Mouse (Mus musculus) inflammation-experienced regulatory T-cells, adult 6 months (primary cell): ENCODE measurements around the gene 4930404H24Rik. TPM values are rescaled to one million over a fixed set of nuclear protein-coding genes. Genes with fewer than 3 reads are reported as not detected.

Experiments used
- ATAC-seq: one replicate; pipeline ENCODE4 v1.8.0; 2017
- polyA plus RNA-seq, 3 experiments: library from polyadenylated mRNA; unstranded; fragments of 100-300 nt; shearing (Covaris generic); gene quantifications; one replicate each; pipeline ENCODE4 v1.2.1; 2017

Gene 4930404H24Rik
- polyA plus RNA-seq, 3 experiments from 2014 or later = not detected

DNA sequence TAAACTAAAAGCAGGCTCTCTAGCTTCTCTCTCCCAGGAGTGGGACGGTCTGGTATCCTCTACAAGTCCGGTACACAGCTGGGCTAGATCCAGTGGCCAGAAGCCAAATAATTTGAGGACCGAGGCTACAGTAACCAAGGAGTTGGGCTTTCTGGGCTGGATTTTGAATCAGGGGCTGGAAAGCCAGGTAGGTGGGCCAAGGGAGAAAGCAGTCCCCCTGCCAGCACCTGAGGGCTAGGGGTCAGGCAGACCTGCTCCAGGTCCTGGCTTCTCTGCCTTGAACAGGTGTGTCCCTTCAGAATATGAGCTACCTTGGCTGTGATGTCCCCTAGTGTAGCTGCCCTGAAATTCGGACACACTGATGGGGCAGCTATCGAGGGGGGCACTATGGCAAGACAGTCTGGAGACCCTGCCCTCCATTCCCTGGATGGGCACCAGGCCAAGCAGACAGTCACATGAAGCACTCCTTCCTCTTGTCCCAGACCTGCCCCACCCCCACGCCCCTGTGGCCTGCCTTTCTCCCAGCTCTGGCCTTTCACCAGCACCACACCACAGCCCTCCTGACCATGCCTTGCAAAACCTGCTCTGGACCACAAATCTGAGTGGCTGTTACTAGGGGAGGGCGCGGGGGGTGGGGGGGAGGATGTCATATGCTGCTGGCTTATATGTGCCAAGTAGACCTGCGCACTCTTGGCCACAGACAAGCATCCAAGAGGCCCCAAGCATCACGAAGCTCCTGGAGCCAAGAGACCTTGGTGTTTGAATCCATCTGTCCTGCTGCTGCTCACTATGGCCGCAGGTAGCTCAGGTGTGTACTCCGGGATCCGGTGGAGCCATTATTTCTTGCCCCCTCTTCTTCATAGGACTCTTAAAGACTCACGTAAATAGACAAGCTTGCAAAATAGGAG, 20.1 kb downstream of the 4930404H24Rik start:
- ATAC-seq = no peak

DNA sequence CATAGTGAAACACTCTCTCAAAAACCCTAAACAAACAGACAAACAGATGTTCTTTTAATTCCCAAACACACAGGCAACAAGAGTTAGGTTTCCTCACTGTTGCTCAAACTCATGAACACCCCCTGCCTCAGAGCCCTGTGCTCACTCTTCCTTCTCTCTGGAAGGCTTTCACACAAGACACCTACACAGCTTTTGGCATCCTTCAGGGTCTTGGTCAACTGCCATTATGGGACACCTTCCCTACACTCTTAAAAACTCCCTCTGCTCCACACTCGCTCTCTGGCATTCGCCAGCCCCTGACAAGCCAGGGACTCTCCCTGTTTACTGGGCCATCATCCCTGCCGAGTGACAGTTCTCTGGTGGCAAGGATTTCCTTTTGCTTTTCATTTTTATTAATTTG, 21.4 kb downstream of the 4930404H24Rik start:
- ATAC-seq = no peak

DNA sequence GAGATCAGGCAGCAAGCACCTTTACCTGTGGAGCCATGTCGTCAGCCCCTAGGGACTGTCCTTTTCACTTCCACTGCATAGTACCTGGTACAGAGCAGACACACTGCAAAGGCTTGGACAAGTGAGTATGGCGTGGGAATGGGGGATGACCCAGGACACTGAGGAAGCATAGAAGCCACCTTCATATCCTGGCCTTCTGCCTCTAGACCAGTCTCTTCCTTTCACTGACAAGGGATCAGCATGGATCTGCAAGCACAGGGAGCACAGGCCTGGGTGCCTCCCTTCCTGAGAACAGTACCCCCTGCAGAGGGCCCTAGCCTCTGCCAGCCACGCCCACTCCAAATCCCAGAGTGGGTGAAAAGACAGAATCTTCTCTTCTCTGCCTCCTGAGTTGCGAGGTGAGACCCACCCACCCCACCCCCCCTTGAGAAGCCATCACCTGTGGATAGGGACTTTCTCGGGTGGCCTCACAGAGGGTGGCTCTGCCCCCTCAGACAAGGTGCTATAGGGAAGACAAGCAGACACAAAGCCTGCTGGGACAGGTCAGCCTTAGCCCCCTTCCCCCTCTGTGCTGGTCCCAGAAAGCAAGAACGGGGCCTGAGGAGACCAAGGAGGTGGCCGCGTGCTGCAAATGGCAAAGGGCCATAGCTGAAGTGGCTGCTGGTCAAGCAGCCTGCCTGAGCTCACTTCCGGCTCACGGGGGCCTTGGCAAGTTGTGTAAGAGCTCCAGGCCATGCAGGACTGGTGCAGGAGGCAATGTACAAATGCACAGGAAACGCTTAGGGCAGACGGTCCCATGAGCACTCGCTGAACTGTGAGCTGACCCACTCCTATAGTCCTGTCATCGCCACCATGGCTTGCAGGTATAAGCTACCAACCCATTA, 22.1 kb downstream of the 4930404H24Rik start:
- ATAC-seq = no peak

DNA sequence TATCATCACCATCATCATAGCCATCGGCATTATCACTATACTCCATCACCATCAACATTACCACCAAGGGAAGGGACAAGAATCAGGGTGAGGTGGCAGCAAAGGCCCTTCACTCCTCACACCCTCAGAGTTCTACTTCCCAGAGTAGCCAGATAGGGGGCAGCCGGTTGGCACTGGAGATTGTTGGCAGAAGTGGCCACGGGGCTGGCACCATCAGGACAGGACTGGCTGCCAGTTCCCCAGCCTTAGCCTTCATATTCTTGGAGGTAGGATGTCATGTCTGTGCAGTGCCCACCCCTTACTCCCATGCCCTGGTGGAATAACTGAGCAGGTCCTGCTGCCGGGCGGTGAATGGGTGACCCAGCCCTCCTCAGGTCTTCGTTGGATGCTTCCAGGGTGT, 23.0 kb downstream of the 4930404H24Rik start:
- no peak for ATAC-seq

DNA sequence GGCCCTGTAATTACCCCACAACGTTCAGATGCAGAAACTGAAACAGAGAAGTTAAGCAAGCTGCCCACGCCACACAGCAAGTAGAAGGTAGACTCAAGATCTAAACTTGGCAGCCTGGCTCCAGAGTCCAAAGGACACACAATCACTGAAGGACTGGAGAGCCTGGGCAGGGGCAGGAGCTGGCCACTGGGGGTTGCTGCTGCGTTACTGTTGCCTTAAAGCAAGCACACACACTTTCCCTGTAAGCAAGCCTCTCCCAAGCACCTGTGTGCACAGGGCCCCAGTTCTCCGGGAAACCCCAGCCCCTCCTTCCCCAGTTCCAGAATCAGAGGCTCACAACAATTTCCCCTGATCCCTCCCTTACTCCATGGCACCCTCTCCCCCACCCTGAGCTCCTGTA, 24.4 kb downstream of the 4930404H24Rik start:
- ATAC-seq = no peak

DNA sequence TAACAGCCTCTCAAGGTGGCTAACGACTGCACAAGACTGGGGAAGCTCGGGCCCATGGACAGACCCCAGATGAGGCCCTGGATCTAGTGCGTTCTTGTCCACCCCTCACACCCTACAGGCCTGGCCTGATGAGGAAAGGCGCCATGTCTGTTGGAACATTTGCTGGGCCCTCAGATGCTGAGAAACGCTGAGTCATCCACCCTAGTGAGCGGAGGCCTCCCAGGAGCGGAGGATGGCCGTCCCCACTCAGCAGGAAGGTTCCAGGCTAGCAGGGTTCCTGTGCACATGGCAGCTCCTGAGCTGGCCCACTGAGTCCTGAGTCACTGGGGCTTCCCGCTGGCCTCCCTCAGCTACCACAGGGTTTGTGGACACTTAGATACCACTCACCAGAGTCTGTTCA, 27.5 kb downstream of the 4930404H24Rik start:
- ATAC-seq = no peak

DNA sequence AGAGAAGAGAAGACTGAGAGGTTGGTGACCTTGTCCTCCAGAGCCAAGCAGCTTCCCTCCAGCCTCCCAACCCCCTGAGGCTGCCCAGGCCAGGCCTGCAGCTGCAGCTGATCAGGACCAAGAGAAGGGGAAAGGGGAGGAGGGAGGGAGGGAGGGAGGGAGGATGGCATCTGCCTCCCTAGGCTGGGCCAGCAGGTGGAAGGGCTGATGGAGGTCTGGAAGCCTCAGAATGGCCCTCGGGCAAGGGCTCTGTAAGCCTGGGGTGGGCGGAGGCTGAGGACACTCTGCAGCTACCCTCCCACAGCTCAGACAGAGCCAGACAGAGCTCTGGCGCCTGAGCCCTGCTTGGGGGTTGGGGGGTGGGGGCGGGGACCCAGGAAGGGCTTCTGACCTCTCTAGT, 29.7 kb downstream of the 4930404H24Rik start:
- ATAC-seq = no peak

DNA sequence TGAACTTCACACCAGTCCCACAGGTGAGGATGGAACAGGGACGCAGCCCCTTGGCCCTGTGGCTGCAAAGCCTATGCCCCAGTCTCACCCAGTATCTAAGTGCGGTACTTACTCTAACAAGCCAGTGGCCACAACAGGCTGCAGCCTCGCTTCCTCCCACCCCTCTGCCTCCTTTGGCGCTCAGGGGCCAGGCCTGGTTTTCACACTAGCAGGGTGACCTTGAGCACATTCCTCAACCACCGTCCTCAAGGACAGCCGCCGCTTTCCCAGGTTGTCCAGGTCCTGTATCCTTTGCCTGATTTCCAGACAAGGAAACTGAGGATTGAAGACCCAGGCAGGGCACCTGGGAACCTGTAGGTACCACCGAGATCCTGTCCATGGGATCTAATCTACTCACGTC, 30.6 kb downstream of the 4930404H24Rik start:
- ATAC-seq = no peak

DNA sequence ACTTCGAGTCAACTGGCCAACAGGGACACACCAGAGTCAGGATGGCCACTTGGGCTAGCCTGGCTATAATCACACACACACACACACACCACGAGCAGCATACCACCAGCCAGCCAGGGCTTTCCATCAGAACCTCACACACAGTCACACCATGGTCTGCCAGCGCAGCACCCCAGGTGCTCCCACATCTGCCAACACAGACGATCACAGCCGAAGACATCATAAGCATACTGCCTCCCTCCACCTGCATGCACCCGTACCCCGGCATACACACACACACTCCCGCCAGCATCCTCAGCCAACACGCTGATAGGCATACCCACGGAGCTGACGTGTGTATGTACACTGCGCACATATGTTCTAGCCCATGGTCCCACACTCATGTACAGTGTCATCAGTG, 31.1 kb downstream of the 4930404H24Rik start:
- no peak for ATAC-seq

DNA sequence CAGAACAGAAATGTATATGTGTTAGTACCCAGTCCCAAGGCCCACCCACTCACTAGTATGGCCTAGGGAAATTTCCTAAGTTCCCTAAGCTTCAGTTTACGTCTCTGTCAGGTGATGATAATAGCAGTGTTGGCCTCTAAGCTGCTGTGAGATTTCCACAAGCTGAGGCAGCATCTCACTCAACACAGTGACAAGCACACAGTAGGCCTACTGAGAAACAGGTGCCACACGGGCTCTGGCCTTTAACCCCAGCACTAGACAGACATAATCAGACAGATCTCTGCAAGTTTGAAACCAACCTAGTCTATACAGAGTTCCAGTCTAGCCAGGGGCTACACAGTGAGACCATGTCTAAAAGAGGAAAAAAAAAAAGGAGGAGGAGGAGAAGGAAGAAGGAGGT, 32.1 kb downstream of the 4930404H24Rik start:
- ATAC-seq = no peak

DNA sequence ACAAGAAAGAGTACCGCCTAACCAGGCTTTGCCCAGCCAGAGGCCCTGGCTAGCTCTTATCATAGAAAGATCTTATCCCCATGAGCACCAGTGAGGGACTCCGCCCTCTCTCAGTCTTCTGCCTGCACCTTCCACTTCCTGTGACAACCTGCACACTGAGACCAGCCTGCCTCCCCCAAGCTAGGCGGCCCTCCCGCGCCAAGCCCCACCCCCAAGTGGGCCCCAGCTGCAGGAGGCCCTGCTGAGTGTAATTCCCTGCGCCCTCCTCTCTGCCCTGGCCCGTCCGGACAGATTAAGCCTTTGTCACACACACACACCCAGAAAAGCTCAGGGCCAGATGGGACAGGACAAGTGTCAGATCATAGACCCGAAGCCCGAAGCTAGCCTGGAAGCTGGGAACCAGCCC, 33.3 kb downstream of the 4930404H24Rik start:
- ATAC-seq = peak; percentile 87

DNA sequence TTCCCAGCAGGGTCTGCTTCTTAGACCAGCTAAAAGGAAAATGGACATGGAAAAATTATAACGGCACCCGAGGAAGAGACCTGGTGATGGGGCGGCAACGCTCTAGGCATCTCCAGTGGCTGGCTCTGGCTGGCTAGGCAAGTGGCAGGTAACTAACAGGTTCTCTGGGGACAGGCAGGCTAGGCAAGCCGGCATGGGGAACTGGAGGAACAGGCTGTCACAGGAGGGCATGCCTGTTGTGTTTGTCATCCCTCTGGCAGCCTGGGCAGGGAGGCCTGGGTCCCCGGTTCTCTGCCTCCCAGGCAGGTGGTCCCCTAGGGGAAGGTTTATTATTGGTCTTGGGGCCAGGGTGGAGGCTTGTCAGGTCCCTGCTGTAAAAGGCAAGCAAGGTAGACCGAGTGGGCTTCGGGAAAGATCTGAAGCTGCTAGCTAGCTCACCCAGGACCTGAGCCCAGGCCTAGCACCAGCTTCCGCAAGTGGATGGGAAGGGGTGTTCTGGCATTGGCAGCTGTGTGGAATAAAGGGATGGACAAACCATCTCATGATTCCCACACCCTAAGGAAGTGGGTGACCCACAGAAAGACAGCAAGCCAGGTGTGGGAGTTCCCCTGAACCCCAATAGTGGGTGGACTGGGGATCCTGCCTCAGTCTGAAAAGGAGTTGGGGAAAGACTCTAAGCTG, 34.4 kb downstream of the 4930404H24Rik start:
- ATAC-seq = no peak

DNA sequence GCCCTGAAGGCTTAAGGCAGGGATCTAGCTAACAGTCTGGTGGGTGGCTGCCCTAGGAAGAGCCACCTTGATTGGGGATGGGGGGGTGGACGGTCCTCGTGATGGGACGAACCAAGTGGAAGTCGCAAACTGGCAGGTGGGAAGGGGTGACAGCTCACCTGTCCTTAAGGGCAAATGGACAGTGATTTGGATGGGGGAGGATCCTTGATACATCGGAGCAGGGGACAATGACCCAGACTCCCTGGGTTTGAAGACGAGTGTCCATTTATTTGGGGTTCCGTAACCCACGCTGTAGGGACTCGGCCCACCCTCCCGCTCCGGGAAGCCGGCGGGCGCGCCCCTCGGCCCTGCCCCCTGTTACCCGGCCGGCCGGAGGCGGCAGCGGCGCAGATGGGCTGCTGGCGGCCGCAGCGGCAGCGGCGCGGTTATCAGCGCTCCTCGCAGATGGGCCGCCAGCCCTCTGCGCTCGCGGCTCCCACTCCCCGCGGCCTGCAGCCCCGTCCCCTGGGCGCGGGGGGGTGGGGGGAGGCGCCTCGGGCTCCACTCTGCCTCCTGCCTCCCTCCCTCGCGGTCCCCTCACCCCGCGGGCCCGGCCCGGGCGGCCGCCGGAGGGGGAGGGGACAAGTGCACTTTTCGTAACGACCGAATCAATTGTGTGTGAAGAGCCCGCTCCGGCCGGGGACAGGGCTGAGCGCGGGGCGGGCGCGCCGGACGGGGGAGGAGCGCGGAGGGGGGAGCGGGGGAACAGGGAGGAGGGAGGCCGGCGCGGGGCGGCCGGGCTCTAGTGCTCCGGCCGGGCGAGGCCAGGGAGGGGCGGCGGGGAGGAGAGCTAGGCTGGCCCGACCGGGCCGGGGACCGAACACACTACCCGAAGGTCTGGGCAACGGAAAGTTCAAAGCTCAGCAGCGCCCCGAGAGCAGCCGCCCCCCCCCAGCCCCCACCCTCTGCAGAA, 35.3 kb downstream of the 4930404H24Rik start:
- no peak for ATAC-seq

DNA sequence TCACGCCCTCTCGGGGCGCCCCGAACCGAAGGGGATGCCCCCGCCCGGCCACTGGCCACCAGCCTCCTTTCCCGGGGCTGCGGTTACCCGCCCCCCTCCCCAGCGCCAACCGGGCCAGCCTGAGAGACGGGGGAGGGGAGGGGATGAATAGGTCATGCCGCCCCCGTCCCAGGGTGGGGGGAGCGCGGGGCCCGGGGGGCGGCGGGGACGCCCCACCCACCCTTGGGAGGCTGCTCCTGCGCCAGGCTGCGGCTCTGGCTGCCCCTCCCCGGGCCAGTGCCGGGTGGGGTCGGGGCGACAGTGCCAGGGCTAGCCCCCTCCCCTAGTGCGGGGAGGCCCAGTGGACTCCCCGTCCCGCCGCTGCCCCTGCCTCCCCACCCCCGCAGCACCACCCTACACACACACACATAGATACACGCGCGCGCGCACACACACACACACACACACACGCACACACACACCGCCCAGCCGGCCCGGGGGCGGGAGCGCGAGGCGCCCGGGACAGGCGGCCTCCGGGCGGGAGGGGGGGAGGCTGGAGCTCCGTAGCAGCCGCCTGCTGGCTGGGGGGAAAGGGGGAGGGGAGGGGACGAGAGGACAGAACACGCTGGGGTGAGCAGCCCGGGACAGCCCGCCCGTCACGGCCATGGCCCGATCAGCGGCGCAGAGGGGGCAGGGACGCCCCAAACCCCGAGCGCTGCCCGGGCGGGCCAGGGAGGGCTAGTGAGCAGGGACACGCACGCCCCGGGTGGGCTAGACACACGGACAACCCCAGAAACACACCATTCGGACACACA, 36.2 kb downstream of the 4930404H24Rik start:
- no peak for ATAC-seq

DNA sequence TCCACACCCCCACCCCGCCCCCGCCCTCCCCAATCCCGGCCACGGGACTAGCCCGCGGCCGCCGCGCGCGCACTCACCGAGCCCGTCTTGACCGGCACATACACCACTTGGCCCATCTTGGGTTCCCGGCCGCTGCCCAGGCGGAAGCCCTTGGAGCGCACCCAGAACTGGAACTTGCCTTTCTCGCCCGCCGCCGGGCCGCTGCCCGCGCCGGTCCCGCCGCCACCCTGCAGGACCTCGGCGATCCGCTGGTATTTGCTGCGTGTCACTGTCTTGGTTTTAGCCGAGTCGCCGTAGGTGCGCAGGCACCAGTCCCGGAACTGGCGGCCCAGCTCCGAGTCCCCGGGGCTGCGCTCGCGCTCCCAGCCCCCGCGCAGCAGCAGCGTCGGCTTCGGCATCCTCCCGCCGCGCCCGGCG, 36.8 kb downstream of the 4930404H24Rik start:
- peak; percentile 23 for ATAC-seq

DNA sequence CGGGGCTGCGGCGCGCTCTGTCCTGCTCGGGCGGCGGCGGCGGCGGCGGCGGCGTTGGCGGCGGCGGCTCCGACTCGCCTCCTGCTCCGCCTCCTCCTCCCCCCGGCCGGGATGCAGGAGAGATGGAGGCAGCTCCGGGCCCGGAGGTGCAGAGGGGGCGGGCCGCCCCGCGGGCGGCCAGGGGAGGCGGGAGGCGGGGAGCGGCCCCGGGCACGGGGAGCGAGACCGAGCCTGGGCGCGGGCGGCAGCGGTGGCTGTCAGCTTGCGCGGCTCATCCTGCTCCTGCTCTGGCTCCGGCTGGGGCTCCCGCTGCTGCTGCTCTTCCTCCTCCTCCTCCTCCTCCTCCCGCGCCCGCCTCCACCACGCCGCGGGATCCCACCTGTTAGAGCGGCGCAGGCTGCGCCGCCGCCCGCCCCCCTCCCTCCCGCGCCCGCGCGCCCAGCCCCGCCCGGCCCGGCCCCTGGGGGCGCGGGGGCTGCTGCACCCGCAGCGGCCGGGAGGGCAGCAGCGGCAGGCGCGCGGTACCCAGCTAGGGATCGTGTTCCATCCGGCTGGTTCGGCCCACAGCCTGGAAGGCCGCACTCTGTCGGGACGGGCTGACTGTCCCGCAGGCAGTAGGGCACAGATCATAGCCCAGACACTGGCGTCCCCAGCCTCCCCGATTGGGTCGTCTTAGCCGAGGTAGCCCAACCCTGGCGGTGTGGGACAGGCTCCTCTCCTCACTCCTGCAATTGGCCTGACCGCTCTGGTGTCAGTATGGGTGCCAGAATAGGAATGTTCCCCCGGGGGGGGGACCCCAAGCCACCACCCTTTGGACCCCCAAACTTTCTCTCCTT, 37.6 kb downstream of the 4930404H24Rik start, which contains the start of gene Nol4l:
TSS of gene Nol4l (minus strand) at position 41 of the 836 bp plus-strand sequence.
- no peak for ATAC-seq

DNA sequence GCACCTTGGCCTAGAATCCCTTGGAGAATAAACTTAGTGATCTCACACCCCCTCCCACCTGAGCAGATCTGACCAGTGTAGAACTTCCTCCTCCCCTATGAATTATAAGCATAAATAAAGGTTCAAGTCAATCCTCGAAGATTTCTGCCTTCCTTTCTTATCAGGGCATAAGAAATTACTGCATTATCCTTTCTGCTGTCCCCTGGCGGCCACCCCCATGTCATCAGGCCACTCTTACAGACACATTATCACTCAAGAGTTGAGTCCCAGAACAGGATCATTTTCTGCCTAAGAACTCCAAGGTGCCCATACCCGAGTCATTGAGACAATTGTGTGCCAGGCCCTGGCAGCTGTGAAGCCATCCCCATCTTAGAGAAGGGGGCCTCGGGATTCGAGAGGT, 38.4 kb downstream of the 4930404H24Rik start:
- no peak for ATAC-seq

DNA sequence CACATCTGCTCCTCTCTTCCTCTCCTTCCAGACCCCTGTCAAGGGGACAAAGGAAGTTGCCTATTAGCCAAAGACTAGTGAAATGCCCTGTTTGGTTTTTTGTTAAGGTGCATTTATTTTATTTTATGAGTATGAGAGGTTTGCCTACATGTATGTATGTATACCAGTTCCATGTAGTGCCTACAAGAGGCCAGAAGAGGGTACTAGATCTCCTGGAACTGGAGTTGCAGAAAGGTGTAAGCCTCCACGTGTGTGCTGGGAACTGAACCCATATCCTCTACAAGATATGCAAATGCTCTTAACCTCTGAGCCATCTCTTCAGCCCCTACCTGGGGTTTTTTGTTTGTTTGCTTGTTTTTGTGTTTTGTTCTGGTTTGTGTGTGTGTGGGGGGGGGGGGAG, 41.4 kb downstream of the 4930404H24Rik start:
- no peak for ATAC-seq

DNA sequence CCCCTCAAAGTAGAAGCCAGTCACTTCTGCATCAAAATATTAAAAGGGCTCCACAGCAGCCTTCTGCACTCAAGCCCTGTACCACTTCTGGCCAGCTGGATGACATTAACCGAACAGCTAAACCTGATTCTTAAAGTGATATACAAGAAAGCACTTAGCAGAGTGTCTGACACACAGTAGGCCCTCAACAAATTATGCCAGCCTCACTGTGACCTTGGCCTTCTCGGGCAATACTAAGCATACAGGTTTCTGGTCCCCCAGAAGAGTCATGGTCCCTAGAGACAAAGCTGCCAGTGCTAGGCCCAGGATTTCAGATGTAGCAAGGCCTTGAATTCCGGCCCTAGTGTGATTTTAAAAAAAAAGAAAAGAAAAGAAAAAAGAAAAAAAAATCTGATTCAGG, 46.3 kb downstream of the 4930404H24Rik start:
- ATAC-seq = no peak
